Mouse (Mus musculus): ENCODE results near the gene Chrm3. TPM values are rescaled to one million over a fixed set of nuclear protein-coding genes. Genes with fewer than 3 reads are reported as not detected.

Gene Chrm3
- polyA plus RNA-seq, 1 experiment from 2014 or later: 0.20 TPM

DNA sequence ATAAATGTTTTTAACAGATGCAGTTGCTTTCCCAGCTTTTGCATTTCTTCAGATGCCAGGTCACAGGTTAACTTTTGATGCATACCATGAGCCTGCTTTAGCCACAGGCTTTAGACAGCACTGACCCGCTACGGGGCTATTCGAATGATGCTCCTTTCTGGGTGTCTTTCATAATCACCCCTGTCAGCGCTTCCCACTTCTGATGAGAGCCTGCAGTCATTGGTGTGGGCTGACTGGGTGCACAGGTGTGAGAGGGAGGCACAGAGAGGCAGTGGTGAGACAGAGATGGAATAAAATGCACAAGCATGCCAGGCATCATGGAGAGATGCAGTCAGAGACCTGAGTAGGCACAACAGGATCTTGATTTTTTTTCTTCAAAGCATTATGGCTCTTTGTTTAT lies 221.8 kb downstream of the Chrm3 start:
- Histone ChIP-seq H3K4me3 (no peak overlapping the region), H3K36me3 (no peaks in the 10 kb centered on the region), H3K27me3 (replicated peaks) (no peaks in the 10 kb centered on the region), H3K4me2 (no peak overlapping the region), H3K9ac (no peak overlapping the region), H3K4me1 (no peaks in the 10 kb centered on the region), H3K27ac (no peak overlapping the region), H3K9me3 (replicated peaks) (no peaks in the 10 kb centered on the region)
- no peak for ATAC-seq
- 77% methylated on average over 4 of the region's 4 CpGs for WGBS (ENCODE audit: insufficient replicate concordance)

DNA sequence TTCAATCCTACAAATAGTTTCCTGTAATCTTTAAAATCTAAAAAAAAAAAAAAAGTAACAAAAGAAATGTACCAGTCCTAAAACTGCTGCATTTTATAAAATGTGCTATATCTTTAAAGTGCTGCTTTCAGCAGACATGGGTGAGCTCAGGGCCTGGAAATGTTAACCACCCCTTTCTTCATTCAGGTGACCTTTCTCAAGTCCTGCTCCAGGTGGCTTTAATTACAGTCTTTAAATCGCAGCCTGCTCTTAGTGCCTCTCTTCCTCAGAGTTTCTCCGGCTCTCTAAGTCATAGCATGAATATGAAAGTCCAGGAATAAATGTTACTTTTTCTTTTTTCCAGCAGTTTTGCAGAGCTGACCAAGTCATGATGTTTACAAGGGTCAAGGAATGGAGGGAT lies 229.6 kb downstream of the Chrm3 start:
- Histone ChIP-seq H3K36me3 (no peaks in the 10 kb centered on the region), H3K9me3 (replicated peaks) (no peaks in the 10 kb centered on the region), H3K4me2 (no peak overlapping the region), H3K9ac (no peak overlapping the region), H3K27ac (no peak overlapping the region), H3K27me3 (replicated peaks) (no peaks in the 10 kb centered on the region), H3K4me3 (no peak overlapping the region), H3K4me1 (no peaks in the 10 kb centered on the region)
- 63% methylated on average over 2 of the region's 2 CpGs for WGBS (ENCODE audit: insufficient replicate concordance)
- ATAC-seq: no peak

DNA sequence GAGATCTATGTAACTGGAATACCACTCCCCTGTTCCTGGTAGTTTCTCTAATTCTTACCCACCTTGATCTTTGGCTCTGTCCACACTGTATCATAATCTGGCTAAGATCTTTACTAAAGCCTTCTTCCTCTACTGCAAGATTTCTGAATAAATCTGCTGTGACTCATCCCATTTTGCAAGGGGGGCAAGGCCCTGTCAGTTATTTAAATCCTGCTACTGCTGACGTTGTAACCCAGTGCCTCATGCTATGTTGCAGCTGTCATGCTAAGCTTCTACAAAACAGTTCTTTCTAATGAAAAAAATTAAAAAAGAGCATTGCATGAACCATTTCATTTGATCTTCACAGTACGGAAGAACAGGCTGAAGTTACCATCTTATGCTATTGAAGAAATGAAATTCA lies 248.4 kb downstream of the Chrm3 start:
- no peaks in the 10 kb centered on the region for H3K27me3 ChIP-seq (replicated peaks)
- no peak overlapping the region for H3K9ac ChIP-seq
- H3K36me3 ChIP-seq: no peaks in the 10 kb centered on the region
- H3K4me2 ChIP-seq: no peak overlapping the region
- H3K4me1 ChIP-seq: no peaks in the 10 kb centered on the region
- H3K27ac ChIP-seq: no peak overlapping the region
- H3K4me3 ChIP-seq: no peak overlapping the region
- 67% methylated on average over 2 of the region's 2 CpGs for WGBS (ENCODE audit: insufficient replicate concordance)
- no peak for ATAC-seq
- H3K9me3 ChIP-seq (replicated peaks): no peaks in the 10 kb centered on the region

DNA sequence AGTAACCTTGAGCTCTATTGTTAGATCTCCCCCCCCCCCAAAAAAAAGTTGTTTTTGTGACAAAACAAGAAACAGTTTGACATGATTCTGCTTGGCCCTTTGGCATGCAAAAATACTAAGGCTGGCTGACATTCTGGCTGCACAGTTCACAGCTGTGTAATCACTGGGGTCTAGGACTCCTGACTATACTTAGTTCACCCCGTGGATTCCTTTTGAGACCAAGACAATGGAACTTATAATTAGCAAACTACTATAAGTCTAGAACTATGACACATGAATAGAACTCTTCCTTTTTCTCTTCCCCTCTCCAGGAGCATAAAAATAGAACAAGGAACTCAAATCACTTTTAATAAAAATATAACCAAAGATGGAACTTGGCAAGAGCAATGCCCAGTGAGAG lies 251.1 kb downstream of the Chrm3 start:
- 39% methylated on average over 1 of the region's 1 CpGs for WGBS (ENCODE audit: insufficient replicate concordance)
- H3K4me2 ChIP-seq: no peak overlapping the region
- H3K36me3 ChIP-seq: no peaks in the 10 kb centered on the region
- no peak overlapping the region for H3K27ac ChIP-seq
- no peak overlapping the region for H3K4me3 ChIP-seq
- H3K9me3 ChIP-seq (replicated peaks): no peaks in the 10 kb centered on the region
- H3K9ac ChIP-seq: no peak overlapping the region
- no peaks in the 10 kb centered on the region for H3K4me1 ChIP-seq
- no peak for ATAC-seq
- H3K27me3 ChIP-seq (replicated peaks): no peaks in the 10 kb centered on the region

DNA sequence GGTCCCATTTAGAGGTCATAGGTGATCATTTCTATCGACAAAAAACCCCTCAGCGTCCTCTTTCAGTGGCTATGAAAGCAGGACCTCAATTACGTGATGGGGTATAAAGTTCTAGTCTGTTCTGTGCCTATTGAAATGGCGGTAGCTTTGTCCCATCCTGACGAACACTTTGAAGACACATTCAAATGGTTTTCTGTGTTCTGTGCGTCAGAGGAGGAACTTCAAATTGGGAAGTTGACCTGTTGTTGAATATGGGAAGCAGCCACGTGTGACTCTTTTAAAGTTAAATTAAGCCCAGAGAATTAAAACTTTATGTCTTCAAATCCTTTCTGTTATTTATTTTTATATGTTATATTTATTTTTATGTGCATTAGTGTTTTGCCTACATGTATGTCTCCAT lies 253.3 kb downstream of the Chrm3 start:
- H3K4me3 ChIP-seq: no peak overlapping the region
- H3K9me3 ChIP-seq (replicated peaks): no peaks in the 10 kb centered on the region
- no peaks in the 10 kb centered on the region for H3K36me3 ChIP-seq
- H3K9ac ChIP-seq: no peak overlapping the region
- H3K4me2 ChIP-seq: no peak overlapping the region
- no peaks in the 10 kb centered on the region for H3K4me1 ChIP-seq
- WGBS (ENCODE audit: insufficient replicate concordance): 54% methylated on average over 7 of the region's 7 CpGs
- H3K27me3 ChIP-seq (replicated peaks): no peaks in the 10 kb centered on the region
- H3K27ac ChIP-seq: no peak overlapping the region
- ATAC-seq: no peak

DNA sequence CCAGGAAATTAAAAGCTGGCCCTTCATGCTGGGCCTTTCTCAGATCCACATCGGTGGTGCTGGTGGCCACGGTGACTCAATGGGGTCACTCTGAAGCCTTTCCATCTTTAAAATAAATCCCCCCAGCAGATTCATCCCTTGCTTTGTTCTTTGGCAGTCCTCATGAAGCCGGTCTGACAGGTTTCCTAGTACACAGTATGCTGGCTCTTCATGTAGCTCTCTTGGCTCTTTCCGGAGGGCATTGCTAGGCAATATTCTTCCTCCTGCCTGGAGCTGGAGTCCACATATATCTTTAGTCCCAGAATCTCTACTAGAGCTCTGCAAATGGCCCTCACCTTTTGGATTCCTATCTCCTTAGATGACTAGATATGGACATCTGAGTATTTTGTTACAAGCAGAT lies 269.9 kb downstream of the Chrm3 start:
- no peaks in the 10 kb centered on the region for H3K4me1 ChIP-seq
- no peak overlapping the region for H3K4me2 ChIP-seq
- H3K27me3 ChIP-seq (replicated peaks): no peaks in the 10 kb centered on the region
- no peaks in the 10 kb centered on the region for H3K9me3 ChIP-seq (replicated peaks)
- no peaks in the 10 kb centered on the region for H3K36me3 ChIP-seq
- WGBS (ENCODE audit: insufficient replicate concordance): 75% methylated on average over 4 of the region's 4 CpGs
- H3K4me3 ChIP-seq: no peak overlapping the region
- ATAC-seq: no peak
- no peak overlapping the region for H3K27ac ChIP-seq
- H3K9ac ChIP-seq: no peak overlapping the region

DNA sequence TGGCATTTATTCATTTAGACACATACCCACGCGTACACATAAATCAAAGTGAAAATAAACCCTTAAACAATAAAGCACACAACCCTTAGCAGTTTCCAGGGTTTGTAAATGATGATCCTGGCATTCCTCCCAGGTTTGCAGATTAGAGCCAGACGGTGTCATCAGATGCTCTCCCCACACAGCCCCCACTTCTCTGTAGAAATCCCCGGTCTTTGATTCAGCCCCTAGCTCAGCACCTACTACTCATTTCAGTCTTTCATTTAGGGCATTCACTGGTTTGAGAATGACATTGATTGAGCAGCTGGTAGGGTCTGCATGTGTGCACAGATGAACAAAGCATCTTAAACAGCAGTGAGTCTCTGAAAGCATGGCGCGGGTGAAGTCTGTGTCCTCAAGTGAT lies 274.3 kb downstream of the Chrm3 start:
- WGBS (ENCODE audit: insufficient replicate concordance): 81% methylated on average over 6 of the region's 6 CpGs
- ATAC-seq: no peak
- Histone ChIP-seq H3K36me3 (no peaks in the 10 kb centered on the region), H3K27ac (no peak overlapping the region), H3K4me2 (no peak overlapping the region), H3K4me1 (no peaks in the 10 kb centered on the region), H3K4me3 (no peak overlapping the region), H3K9ac (no peak overlapping the region), H3K9me3 (replicated peaks) (no peaks in the 10 kb centered on the region), H3K27me3 (replicated peaks) (no peaks in the 10 kb centered on the region)

DNA sequence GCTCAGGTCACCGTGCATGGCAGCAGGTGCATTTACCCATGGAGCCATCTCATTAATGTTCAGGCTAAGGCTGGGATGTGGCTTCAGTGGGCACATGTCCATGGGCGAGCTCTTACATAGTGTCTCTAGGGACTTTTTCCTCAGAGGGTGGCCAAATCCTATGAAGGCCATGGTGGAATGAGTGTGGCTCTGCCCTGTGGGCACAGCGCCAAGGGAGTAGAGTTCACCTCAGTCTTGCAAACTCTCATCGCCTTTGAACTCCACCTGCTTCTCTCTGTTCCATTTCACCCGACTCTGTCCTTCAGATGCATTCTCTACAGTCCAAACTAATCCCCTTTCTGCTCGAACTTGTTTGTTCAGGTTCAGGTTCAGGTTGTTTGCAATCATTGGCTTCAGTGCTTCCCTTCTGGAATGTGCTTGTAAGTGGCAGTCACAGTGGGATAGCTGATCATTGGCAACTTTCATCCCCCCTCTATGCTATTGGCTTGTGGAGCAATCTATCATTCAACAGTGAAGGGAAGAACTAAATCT lies 278.7 kb downstream of the Chrm3 start:
- no peak for ATAC-seq

DNA sequence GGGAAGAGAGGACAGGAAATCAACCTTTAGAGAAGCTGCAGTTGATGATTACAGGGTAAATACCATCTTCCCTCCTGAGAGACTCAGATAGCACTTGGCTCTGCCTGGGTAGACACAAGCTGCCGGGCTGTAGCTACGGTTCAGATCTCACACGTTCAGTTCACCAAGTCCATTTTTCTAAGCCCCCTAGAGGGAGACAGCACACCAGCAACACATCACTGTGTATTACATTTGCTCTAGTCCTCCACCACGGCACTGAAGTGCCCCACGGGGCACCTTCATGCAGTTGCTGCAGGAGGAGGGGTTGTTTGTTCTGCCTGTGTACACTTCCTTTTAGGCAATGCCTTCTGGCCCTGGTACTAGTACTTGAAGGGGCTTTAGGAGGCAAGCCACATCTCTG lies 289.5 kb downstream of the Chrm3 start:
- Histone ChIP-seq H3K27me3 (replicated peaks) (no peaks in the 10 kb centered on the region), H3K4me2 (no peak overlapping the region), H3K9me3 (replicated peaks) (no peaks in the 10 kb centered on the region), H3K9ac (no peak overlapping the region), H3K4me3 (no peak overlapping the region), H3K27ac (no peak overlapping the region), H3K4me1 (no peaks in the 10 kb centered on the region), H3K36me3 (no peaks in the 10 kb centered on the region)
- 38% methylated on average over 5 of the region's 5 CpGs for WGBS (ENCODE audit: insufficient replicate concordance)
- no peak for ATAC-seq

More for the DNA sequence above, 278.7 kb downstream of the Chrm3 start:
- Histone ChIP-seq H3K27me3 (replicated peaks) (no peaks in the 10 kb centered on the region), H3K9me3 (replicated peaks) (no peaks in the 10 kb centered on the region), H3K36me3 (no peaks in the 10 kb centered on the region), H3K9ac (no peak overlapping the region), H3K4me1 (no peaks in the 10 kb centered on the region), H3K4me2 (no peak overlapping the region), H3K4me3 (no peak overlapping the region), H3K27ac (no peak overlapping the region)
- WGBS (ENCODE audit: insufficient replicate concordance): 54% methylated on average over 6 of the region's 6 CpGs

DNA sequence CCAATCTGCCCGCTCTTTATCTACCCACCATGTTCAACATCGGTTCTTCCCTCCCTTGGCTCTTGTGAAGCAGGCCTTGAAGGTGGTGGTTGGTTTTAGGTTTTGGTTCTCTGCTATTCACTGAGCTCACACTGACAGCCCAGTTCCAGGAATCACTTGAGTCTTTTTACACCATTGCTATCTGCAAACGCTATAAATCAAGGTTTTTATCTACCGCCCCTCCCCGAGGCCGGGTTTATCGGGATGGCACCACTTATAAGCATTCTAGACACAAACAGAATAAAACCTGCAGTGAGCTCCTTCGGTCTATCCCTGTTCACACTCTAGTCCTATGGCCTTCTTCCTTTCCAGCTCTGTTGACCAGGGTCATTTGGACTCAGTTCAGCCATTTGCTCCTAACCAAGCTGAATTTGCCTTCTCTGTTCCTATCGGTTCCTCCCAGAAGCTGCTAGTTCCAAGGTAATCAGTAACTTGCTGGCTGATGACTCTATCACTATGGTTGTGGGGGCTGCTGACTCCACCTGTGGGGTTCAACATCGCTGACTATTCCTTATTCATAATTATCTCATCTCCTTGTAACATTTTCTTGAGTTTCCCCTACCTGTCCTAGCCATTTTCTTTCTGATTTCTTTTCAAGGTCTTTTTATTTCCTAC lies 291.6 kb downstream of the Chrm3 start:
- no peak for ATAC-seq
- Histone ChIP-seq H3K9ac (no peak overlapping the region), H3K36me3 (no peaks in the 10 kb centered on the region), H3K4me2 (no peak overlapping the region), H3K9me3 (replicated peaks) (no peaks in the 10 kb centered on the region), H3K27me3 (replicated peaks) (no peaks in the 10 kb centered on the region), H3K4me1 (no peaks in the 10 kb centered on the region), H3K4me3 (no peak overlapping the region), H3K27ac (no peak overlapping the region)
- 77% methylated on average over 10 of the region's 10 CpGs for WGBS (ENCODE audit: insufficient replicate concordance)

DNA sequence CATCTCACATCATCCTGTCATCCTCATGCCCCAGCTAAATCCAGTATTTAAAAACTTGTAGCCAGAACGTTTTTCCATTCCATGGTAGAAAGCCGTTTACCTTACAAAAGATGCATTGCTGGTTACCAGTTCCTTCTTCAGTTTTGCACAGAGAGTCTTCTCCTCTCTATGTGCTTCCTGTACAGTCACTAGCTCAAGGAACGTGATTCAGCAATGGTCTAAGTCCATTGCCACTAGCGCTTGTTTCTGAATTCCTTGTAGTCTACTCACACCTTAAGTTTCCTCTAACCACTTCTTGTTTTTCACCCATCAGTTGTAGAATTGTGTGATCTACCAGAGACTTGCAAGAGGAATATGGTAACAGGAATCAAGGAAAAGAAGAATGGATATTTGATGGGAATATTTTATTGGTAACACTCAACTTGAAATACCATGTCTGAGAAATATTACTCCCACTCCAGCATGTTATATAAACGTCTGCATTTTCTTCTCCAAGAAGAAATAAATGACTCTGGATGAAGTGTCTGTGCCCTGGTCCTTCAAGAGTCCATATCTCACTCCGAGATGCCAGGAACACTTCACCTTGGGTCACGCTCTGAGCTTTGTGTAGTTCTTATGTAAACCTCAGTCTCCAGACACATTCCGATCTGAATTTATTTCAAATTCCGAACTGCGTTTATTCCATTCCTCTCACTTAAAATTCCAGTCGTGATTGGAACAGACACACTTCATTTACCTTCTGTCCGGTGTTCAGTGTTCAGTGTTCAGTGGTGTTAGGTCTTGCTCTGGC lies 293.6 kb downstream of the Chrm3 start:
- Histone ChIP-seq H3K36me3 (no peaks in the 10 kb centered on the region), H3K27me3 (replicated peaks) (no peaks in the 10 kb centered on the region), H3K27ac (no peak overlapping the region), H3K4me3 (no peak overlapping the region), H3K9me3 (replicated peaks) (no peaks in the 10 kb centered on the region), H3K9ac (no peak overlapping the region), H3K4me2 (no peak overlapping the region), H3K4me1 (no peaks in the 10 kb centered on the region)
- ATAC-seq: no peak
- WGBS (ENCODE audit: insufficient replicate concordance): 51% methylated on average over 12 of the region's 12 CpGs

DNA sequence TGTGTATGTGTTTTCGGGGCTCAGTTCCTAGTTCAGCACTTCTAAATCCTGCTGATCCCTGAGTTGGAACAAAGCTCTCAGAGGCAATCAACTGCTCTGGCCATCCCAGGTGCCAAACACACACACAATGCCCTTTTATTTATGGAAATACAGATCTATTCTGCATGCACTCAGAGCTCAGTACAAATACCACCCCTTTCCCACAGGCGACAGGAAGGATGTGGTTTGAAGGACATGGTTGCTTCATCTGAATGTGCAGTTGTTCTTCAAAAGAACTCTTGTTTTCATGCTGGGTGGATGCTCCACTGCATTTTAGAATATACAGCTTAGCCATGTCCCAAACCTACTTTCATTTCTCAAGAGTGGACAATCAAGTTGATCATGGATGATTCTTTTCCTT lies 294.9 kb downstream of the Chrm3 start:
- no peak overlapping the region for H3K9ac ChIP-seq
- 18% methylated on average over 2 of the region's 2 CpGs for WGBS (ENCODE audit: insufficient replicate concordance)
- H3K4me1 ChIP-seq: no peaks in the 10 kb centered on the region
- no peak overlapping the region for H3K4me3 ChIP-seq
- no peaks in the 10 kb centered on the region for H3K27me3 ChIP-seq (replicated peaks)
- no peaks in the 10 kb centered on the region for H3K9me3 ChIP-seq (replicated peaks)
- H3K4me2 ChIP-seq: no peak overlapping the region
- no peak for ATAC-seq
- H3K27ac ChIP-seq: no peak overlapping the region
- no peaks in the 10 kb centered on the region for H3K36me3 ChIP-seq

Data from liver, embryonic 12.5 days (tissue).